Mouse (Mus musculus): ENCODE data around the gene Map4k5. TPM values are rescaled to one million over a fixed set of nuclear protein-coding genes. Genes with fewer than 3 reads are reported as not detected.

The Map4k5 gene
- polyA plus RNA-seq, 1 experiment from 2014 or later, result 40.0 TPM

DNA sequence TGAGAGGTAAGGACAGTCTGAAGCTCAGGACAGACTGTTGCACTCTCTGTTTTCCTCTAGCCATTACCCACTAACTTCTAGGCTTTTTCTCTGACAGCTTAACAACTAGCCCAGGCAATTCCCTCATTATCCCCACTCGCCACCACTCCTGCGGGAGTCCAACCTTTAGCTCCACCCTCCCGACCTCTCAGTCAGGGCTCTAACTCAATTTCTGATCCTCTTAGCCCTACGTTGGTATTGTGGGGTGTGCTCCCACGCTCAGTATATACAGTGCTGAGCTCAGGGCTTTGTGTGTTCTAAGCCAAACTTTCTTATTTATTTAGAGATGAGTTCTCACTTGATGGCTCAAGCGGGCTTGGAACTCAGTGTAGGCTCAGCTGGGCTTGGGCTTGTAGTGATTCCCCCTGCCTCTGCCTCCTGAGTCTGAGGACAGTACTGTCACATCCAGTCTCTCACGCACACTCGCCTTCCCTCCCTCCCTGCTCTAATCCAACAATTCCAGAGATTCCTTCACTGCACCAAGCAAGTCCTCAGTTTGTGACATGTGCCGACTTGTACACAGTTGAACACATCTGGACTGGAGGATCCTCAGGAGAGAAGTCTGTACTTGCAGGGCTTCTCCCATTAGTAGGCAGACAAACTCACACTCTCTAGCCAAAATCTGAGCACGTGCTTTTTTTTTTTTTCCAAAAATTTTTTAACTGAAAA lies 11.6 kb downstream of the Map4k5 start:
- Histone ChIP-seq H3K9me3 (ENCODE audit: control insufficient read depth, low read length) (no peaks in the 10 kb centered on the region), H3K4me2 (ENCODE audit: low read length) (no peak overlapping the region), H3K36me3 (ENCODE audit: control insufficient read depth, insufficient read depth, low read length) (no peaks in the 10 kb centered on the region), H3K27me3 (ENCODE audit: control insufficient read depth, insufficient read depth, low read length) (no peaks in the 10 kb centered on the region), H3K4me1 (ENCODE audit: control insufficient read depth, insufficient read depth, low read length) (peaks cover 5% of the 10 kb centered on the region; the same call in 1 of the 2 replicates), H3K27ac (replicated peaks; ENCODE audit: low read depth, low read length) (no peak overlapping the region), H3K9ac (replicated peaks; ENCODE audit: low read length) (no peak overlapping the region), H3K4me3 (replicated peaks; ENCODE audit: low read depth, low read length) (no peak overlapping the region)
- ATAC-seq (ENCODE audit: low FRiP score, low TSS enrichment) (no peak), DNase-seq (no peak)
- WGBS, result 33% methylated on average over 10 of the region's 10 CpGs

DNA sequence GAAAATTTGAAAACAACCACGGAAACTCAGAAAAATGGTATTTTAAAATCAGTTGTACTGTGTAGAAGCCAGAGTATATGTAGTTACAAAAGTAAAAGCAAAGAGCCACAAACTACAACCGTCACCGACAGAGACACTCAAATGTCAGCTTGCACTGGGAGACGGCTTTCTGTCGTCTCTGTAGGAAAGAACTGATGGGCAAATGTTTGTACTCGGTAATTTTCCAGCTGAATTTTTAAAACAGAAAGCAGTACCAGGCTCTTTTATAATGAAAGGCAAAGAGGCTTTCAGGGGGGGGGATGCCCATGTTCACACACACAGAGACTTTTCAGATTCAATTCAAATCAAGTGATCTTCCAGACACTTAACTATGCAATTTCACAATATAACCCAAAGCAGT lies 13.3 kb downstream of the Map4k5 start:
- Histone ChIP-seq H3K36me3 (ENCODE audit: control insufficient read depth, insufficient read depth, low read length) (no peaks in the 10 kb centered on the region), H3K4me3 (replicated peaks; ENCODE audit: low read depth, low read length) (no peak overlapping the region), H3K27me3 (ENCODE audit: control insufficient read depth, insufficient read depth, low read length) (no peaks in the 10 kb centered on the region), H3K9me3 (ENCODE audit: control insufficient read depth, low read length) (no peaks in the 10 kb centered on the region), H3K27ac (replicated peaks; ENCODE audit: low read depth, low read length) (no peak overlapping the region), H3K4me1 (ENCODE audit: control insufficient read depth, insufficient read depth, low read length) (peaks cover 5% of the 10 kb centered on the region; the same call in 1 of the 2 replicates), H3K9ac (replicated peaks; ENCODE audit: low read length) (no peak overlapping the region), H3K4me2 (ENCODE audit: low read length) (no peak overlapping the region)
- 15% methylated on average over 6 of the region's 6 CpGs for WGBS
- no peak for DNase-seq
- ATAC-seq (ENCODE audit: low FRiP score, low TSS enrichment), result no peak

DNA sequence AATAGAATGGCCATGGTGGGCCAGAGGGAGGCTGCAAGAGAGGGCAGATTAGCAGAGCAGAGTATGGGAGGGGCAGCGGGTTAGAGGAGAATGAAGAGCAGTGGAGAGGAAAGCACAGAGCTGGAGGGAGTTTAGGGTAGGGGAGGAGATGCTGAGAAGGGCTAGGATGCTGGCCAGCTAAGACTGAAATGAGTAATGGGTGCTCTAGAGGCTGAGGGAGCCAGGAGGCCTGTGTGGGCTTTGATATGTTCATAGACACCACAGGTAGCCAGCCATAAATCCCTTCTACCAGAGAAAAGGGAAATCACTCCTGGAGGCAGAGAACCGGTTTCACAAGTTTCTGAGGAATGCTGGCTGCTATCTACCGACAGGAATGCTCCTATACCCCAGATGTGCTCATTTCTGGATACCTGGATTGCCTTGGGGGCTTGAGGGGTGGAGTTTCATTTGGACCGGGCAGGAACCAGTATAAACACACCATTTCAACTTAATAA lies 13.8 kb downstream of the Map4k5 start:
- no peaks in the 10 kb centered on the region for H3K27me3 ChIP-seq (ENCODE audit: control insufficient read depth, insufficient read depth, low read length)
- H3K4me2 ChIP-seq (ENCODE audit: low read length), result no peak overlapping the region
- DNase-seq, result peak; percentile 27
- peaks cover 5% of the 10 kb centered on the region; the same call in 1 of the 2 replicates for H3K4me1 ChIP-seq (ENCODE audit: control insufficient read depth, insufficient read depth, low read length)
- no peaks in the 10 kb centered on the region for H3K36me3 ChIP-seq (ENCODE audit: control insufficient read depth, insufficient read depth, low read length)
- ATAC-seq (ENCODE audit: low FRiP score, low TSS enrichment), result no peak
- 9% methylated on average over 4 of the region's 4 CpGs for WGBS
- H3K4me3 ChIP-seq (replicated peaks; ENCODE audit: low read depth, low read length), result no peak overlapping the region
- no peak overlapping the region for H3K27ac ChIP-seq (replicated peaks; ENCODE audit: low read depth, low read length)
- no peak overlapping the region for H3K9ac ChIP-seq (replicated peaks; ENCODE audit: low read length)
- no peaks in the 10 kb centered on the region for H3K9me3 ChIP-seq (ENCODE audit: control insufficient read depth, low read length)

DNA sequence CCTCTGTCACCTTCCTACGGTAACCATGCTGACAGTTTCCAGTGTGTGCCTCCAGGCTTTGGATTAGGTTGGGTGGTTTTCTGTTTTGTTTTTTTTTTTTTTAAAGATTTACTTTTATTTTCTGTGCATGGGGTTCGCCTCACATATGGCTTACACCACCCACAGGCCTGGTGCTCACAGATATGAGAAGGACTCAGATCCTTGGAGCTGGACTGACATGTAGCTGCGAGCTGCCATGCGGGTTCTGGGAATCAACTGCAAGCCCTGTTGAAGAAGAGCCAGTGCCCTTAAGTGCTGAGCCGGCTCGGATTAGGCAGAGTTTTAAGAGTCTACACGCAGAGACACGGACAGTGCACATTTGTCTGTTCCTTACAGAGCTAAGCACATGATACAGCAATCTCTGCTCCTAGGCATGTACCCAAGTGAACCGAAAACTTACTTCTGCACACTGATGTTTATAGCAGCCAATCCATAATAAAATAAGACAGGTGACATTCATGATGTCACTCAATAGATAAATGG lies 15.1 kb downstream of the Map4k5 start:
- H3K4me3 ChIP-seq (replicated peaks; ENCODE audit: low read depth, low read length), result no peak overlapping the region
- no peaks in the 10 kb centered on the region for H3K9me3 ChIP-seq (ENCODE audit: control insufficient read depth, low read length)
- H3K4me2 ChIP-seq (ENCODE audit: low read length), result no peak overlapping the region
- no peak overlapping the region for H3K9ac ChIP-seq (replicated peaks; ENCODE audit: low read length)
- no peaks in the 10 kb centered on the region for H3K36me3 ChIP-seq (ENCODE audit: control insufficient read depth, insufficient read depth, low read length)
- no peaks in the 10 kb centered on the region for H3K27me3 ChIP-seq (ENCODE audit: control insufficient read depth, insufficient read depth, low read length)
- no peak overlapping the region for H3K27ac ChIP-seq (replicated peaks; ENCODE audit: low read depth, low read length)
- WGBS, result 91% methylated on average over 9 of the region's 9 CpGs
- DNase-seq (no peak), ATAC-seq (ENCODE audit: low FRiP score, low TSS enrichment) (no peak)
- peaks cover 5% of the 10 kb centered on the region; the same call in 1 of the 2 replicates for H3K4me1 ChIP-seq (ENCODE audit: control insufficient read depth, insufficient read depth, low read length)

DNA sequence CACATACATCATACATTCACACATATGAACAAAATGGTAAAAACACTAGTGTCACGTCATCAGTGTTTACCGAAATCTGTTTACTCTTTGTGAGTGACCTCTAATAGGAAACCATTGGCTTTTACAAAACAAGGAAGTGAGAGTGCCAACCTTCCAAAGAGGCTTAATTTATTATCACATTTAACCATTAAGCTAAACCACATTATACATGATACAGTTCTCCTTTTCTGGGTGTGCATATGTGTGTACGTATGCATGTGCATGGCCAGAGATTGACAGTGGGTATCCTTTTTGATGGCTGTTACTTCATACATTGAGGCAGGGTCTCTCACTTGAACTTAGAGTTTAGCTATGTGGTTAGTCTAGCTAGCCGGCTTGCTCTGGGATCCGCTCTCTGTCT lies 21.4 kb downstream of the Map4k5 start:
- Histone ChIP-seq H3K9me3 (ENCODE audit: control insufficient read depth, low read length) (no peaks in the 10 kb centered on the region), H3K4me2 (ENCODE audit: low read length) (no peak overlapping the region), H3K4me3 (replicated peaks; ENCODE audit: low read depth, low read length) (no peak overlapping the region), H3K4me1 (ENCODE audit: control insufficient read depth, insufficient read depth, low read length) (no peaks in the 10 kb centered on the region), H3K27ac (replicated peaks; ENCODE audit: low read depth, low read length) (no peak overlapping the region), H3K36me3 (ENCODE audit: control insufficient read depth, insufficient read depth, low read length) (peaks cover 8% of the 10 kb centered on the region), H3K9ac (replicated peaks; ENCODE audit: low read length) (no peak overlapping the region), H3K27me3 (ENCODE audit: control insufficient read depth, insufficient read depth, low read length) (no peaks in the 10 kb centered on the region)
- no peak for ATAC-seq (ENCODE audit: low FRiP score, low TSS enrichment)
- no peak for DNase-seq
- 98% methylated on average over 5 of the region's 5 CpGs for WGBS

DNA sequence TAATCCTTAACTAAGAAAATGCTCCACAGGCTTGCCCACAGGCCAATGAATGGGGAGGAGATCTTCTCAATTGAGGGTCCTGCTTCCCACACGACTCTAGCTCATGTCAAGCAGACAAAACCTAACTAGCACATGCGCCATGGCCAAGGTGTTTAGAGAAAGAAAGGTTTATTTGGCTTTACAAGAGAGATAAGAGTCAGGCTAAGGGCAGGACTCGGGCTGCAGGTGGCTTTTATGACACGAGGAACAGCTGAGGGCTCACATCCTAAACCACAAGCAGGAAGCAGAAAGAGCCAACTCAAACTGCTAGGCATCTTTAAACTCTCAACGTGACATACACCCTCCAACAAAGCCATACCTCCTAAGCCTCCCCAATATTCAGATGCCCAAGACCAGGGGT lies 25.7 kb downstream of the Map4k5 start:
- Histone ChIP-seq H3K27me3 (ENCODE audit: control insufficient read depth, insufficient read depth, low read length) (no peaks in the 10 kb centered on the region), H3K9ac (replicated peaks; ENCODE audit: low read length) (no peak overlapping the region), H3K36me3 (ENCODE audit: control insufficient read depth, insufficient read depth, low read length) (peaks cover 11% of the 10 kb centered on the region), H3K4me1 (ENCODE audit: control insufficient read depth, insufficient read depth, low read length) (no peaks in the 10 kb centered on the region), H3K9me3 (ENCODE audit: control insufficient read depth, low read length) (no peaks in the 10 kb centered on the region), H3K4me2 (ENCODE audit: low read length) (no peak overlapping the region), H3K4me3 (replicated peaks; ENCODE audit: low read depth, low read length) (no peak overlapping the region), H3K27ac (replicated peaks; ENCODE audit: low read depth, low read length) (no peak overlapping the region)
- DNase-seq (no peak), ATAC-seq (ENCODE audit: low FRiP score, low TSS enrichment) (no peak)
- WGBS, result 90% methylated on average over 5 of the region's 5 CpGs

DNA sequence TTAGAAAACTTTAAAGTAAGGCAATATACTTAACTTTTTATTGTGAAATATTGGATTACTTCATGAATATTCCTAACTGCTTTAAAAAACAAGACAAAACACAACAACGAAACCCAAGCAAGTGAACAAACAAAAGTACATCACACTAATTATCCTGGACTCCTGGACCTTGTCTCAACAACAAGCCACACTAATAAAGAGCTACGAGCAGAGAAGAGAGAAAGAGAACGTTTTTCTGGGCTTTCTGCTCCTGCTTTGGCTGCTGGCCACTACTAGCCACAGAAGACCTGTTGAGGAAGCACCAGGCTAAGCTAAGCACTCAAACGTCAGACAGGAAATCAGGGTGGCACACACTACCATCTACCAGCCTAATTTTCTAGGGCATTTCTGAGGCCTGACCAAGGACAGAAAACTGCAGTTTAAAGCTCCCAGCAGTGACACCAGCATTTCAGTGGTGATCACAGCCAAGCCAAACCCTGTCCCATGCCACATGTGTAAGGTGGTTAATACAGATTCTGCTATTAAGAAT lies 28.8 kb downstream of the Map4k5 start:
- 0 out of 2 replicates have a peak, but pooled peaks cover 3% of the 10 kb centered on the region for H3K36me3 ChIP-seq (ENCODE audit: control insufficient read depth, insufficient read depth, low read length)
- no peak overlapping the region for H3K9ac ChIP-seq (replicated peaks; ENCODE audit: low read length)
- no peak overlapping the region for H3K4me2 ChIP-seq (ENCODE audit: low read length)
- DNase-seq, result no peak
- no peak for ATAC-seq (ENCODE audit: low FRiP score, low TSS enrichment)
- H3K27me3 ChIP-seq (ENCODE audit: control insufficient read depth, insufficient read depth, low read length), result no peaks in the 10 kb centered on the region
- H3K27ac ChIP-seq (replicated peaks; ENCODE audit: low read depth, low read length), result no peak overlapping the region
- no peaks in the 10 kb centered on the region for H3K4me1 ChIP-seq (ENCODE audit: control insufficient read depth, insufficient read depth, low read length)
- H3K9me3 ChIP-seq (ENCODE audit: control insufficient read depth, low read length), result no peaks in the 10 kb centered on the region
- no peak overlapping the region for H3K4me3 ChIP-seq (replicated peaks; ENCODE audit: low read depth, low read length)
- 75% methylated on average over 4 of the region's 4 CpGs for WGBS

DNA sequence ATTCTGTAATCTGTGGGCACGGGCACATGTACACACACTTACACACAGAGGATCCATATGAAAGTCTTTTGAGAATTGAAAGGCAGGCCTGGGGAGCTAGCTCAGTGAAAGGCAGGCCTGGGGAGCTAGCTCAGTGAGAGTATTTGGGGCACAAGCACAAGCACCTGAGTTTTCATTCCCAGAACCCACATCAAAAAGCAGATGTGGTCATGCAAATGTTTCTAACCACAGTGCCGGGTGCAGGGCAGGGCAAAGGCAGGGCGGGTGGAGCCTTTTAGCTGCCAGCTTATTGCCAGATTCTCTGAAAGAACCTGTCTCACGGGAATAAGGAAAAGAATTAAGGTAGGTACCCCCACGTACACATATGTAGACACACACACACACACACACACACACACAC lies 29.5 kb downstream of the Map4k5 start:
- H3K27me3 ChIP-seq (ENCODE audit: control insufficient read depth, insufficient read depth, low read length), result no peaks in the 10 kb centered on the region
- ATAC-seq (ENCODE audit: low FRiP score, low TSS enrichment) (no peak), DNase-seq (no peak)
- no peak overlapping the region for H3K27ac ChIP-seq (replicated peaks; ENCODE audit: low read depth, low read length)
- no peak overlapping the region for H3K4me2 ChIP-seq (ENCODE audit: low read length)
- no peaks in the 10 kb centered on the region for H3K9me3 ChIP-seq (ENCODE audit: control insufficient read depth, low read length)
- 0 out of 2 replicates have a peak, but pooled peaks cover 3% of the 10 kb centered on the region for H3K36me3 ChIP-seq (ENCODE audit: control insufficient read depth, insufficient read depth, low read length)
- WGBS, result 86% methylated on average over 5 of the region's 5 CpGs
- no peak overlapping the region for H3K9ac ChIP-seq (replicated peaks; ENCODE audit: low read length)
- no peaks in the 10 kb centered on the region for H3K4me1 ChIP-seq (ENCODE audit: control insufficient read depth, insufficient read depth, low read length)
- no peak overlapping the region for H3K4me3 ChIP-seq (replicated peaks; ENCODE audit: low read depth, low read length)

DNA sequence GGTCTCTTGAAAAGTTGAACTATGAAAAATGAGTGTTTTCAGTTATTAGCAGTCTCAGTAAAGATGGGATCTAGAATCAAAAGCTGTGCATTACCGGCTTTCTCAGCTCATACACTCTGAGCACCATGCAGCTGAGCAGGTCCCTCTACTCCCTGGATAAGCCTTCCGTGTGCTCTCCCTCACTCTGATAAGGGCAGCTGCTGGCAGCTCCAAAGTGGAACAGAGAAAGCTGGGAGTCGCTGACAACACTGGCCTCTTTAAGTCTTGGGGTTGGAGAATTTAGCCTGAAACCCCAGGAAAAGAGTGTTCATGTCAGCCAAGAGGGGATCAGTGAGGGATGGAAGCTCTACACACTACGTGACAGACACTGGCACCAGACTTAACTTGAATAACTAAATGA lies 34.2 kb downstream of the Map4k5 start:
- Histone ChIP-seq H3K9me3 (ENCODE audit: control insufficient read depth, low read length) (no peaks in the 10 kb centered on the region), H3K4me2 (ENCODE audit: low read length) (no peak overlapping the region), H3K4me1 (ENCODE audit: control insufficient read depth, insufficient read depth, low read length) (no peaks in the 10 kb centered on the region), H3K27ac (replicated peaks; ENCODE audit: low read depth, low read length) (no peak overlapping the region), H3K36me3 (ENCODE audit: control insufficient read depth, insufficient read depth, low read length) (peaks cover 7% of the 10 kb centered on the region), H3K4me3 (replicated peaks; ENCODE audit: low read depth, low read length) (no peak overlapping the region), H3K27me3 (ENCODE audit: control insufficient read depth, insufficient read depth, low read length) (no peaks in the 10 kb centered on the region), H3K9ac (replicated peaks; ENCODE audit: low read length) (no peak overlapping the region)
- WGBS, result 96% methylated on average over 4 of the region's 4 CpGs
- ATAC-seq (ENCODE audit: low FRiP score, low TSS enrichment) (no peak), DNase-seq (no peak)
